Mouse (Mus musculus): ENCODE measurements at regions not wholly inside any gene's neighbourhood (a gene's known extent, or its start where the extent isn't known, plus 50 kb on each side); places are given as distances from the start of the nearest gene placed in this dataset.

DNA sequence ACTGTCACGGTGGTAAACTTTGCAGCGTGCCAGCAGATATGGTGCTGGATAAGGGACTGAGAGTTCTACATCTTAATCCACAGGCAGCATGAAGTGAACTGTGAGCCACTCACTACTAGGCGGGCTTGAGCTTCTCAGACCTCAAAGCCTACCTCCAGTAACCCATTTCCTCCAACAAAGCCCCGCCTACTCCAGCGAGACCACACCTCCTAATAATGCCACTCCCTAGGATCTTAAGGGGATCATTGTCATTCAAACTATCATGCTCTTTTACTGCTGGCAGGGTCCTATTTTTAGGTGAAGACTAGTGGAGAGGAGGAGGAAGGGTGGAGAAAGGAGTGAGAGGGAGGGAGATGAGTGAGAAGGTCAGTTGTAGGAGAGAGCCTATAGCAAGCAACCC lies 122.0 kb downstream of the Mycn start:
- DNase-seq (ENCODE audit: low spot score in 2 of 2): no peak

DNA sequence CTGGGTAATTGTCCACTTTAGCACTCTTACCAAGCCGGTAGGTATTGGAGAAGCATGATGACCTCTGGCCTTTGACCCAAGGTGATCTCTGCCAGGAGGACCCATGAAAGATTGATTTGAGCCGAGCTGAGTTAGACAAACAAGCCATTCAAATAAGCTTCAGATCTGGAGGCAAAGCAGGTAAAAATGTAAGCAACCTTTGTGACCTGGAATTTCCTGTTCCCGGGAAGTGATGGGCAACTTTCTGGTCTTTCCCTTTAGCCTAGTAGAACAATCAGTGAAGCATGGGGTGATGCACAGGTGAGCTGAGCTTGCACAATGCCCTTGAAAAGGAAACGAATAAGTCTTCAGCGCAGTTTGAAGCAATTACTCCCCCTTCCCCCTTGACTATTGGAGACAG lies 127.0 kb downstream of the Mycn start:
- DNase-seq (ENCODE audit: low spot score in 2 of 2): no peak

DNA sequence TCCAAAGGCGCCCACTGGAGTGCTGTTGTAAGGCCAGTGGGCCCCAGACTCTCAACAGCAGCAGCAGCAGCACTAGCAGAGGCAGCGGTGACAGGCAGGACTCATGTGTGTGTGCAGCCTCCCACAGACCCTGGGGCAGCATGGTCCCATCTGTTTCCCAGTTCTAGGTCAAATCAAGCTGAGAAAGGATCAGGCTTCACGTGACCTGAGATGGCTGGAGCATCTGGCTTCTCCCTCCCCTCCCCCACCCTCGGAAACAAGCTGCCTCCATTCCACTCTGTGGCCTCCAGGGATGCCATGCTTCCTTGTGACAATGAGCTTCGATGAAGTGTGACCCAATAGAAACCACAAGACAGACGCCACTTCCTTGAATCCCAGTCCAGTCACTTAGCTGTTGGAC lies 128.8 kb downstream of the Mycn start:
- no peak for DNase-seq (ENCODE audit: low spot score in 2 of 2)

DNA sequence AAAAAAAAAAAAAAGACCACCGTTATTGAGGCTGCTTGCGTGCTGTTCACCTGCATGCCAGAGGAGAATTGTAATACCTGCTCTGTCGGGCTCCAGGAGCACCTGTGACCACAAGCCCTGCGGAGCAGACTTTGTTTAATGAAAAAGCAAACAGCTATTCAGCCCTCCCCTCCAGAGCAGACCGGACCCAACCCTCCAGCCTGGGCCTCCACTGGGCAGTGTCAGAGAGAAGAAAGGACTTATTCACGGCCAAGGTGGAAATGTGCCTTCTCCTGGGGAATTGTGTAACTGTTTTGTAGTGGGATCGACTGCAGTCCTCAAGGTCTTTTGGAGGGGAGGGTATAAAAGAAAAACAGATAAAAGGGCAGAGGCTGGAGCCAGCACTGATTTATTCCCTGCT lies 130.8 kb downstream of the Mycn start:
- DNase-seq (ENCODE audit: low spot score in 2 of 2): no peak

DNA sequence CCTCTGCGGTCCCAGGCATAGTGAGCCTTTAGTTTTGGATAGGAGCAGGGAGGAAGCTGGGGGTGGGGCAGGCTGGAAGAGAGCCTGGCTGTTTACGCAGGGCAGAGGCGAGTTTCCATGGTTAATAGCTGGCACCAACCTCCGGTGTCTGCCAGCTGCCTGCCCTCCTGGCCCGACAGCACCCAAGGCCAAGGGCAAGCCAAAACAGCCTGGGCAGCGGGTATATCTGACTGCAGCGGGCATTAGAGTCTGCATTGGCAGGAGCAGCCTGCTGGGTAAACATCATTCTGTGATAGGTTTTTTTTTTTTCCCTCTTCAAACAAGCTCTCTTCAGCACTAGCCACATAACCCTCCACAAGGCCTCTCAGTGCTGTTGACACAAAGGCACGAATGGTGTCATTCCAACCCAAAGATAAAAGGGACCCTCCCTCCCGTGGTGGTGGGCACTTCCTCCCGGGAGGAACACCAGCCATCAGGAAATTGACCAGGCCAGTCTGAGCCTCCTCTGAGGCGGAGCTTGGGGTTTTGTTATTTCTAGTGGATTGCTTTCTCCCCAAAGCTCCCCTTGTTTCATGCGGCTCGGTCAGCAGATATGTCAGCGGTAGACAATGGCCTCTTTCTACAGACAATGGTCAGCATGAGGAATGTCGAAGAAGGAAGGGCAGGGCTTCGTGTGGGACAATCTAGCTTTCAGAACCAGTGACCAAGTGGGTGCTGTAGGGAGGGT lies 131.4 kb downstream of the Mycn start:
- DNase-seq (ENCODE audit: low spot score in 2 of 2): peak; percentile 23 to 48

DNA sequence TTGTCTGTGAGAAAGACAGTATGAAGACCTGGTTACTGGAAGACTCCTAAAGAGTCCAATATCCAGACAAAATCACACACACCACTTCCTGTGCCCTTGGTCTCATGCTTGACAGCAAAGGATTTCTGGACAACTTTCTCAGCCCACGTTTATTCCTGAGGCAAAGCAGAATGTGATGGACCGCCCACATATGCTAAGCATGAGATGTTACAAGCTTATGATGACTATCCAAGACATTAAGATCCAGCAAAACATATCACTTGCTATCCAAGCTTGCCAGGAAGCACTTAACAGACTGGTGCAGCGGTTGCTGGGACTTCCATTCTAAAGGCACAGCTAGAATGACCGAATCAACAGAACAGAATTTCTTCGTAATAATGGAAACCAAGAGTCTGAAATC lies 133.6 kb downstream of the Mycn start:
- DNase-seq (ENCODE audit: low spot score in 2 of 2): peak in 1 of 2 experiments; percentile 37

DNA sequence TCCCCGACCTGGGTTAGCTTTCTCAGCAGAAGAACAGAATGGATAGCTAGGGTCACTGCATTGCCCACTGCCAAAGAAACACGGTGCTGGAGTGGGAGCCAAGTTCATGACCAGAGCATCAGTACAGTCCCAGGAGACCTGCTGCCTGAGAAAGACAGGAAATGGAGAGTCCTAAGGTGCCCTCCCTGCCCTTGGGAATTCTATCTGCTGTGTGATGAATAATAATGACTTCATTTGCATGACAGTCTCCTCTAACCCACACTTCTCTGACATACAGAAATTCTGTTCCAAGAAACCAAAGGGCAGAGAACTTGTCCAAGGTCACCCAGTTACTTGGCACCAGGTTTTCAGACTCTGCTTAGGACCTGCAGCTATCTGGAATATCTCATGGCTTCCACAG lies 138.1 kb downstream of the Mycn start:
- no peak for DNase-seq (ENCODE audit: low spot score in 2 of 2)

DNA sequence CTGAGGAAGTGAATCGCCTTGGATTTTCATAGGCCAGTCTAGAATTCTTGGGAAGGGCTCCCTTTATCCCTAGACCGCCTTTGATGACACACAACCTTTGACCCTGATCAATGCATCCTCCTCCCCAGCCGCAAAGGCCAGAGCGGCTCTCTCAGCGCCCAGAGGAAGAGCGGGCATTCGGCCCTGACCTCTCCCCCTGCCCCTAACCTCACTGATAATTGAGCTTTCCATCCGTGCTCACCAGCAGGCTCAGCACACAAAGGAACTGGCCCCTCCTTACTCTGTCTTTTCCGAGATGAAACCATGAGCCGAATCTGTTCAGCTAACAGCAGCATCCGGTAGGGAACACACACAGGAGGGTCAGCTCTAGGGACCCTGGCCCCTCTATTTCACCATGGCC lies 139.3 kb downstream of the Mycn start:
- DNase-seq (ENCODE audit: low spot score in 2 of 2): no peak

DNA sequence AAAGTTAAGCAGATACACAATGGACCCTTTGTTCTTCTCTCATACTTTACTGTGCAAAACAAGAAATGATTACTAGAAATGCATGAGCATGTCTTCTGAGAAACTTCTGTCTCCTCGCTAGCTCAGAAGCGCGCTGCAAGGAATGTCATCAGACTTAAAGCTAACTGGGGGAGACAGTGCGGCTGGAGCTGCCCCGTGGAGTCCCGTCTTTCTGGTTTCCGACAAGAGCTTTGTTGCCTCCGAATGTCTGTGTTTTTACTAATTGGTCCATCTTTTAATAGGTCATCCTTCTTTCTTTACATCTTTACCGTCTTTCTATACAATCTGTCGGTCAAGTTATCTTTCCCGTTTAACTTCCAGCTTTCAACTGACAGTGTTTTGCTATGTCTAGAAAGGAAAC lies 140.0 kb downstream of the Mycn start:
- DNase-seq (ENCODE audit: low spot score in 2 of 2): no peak

DNA sequence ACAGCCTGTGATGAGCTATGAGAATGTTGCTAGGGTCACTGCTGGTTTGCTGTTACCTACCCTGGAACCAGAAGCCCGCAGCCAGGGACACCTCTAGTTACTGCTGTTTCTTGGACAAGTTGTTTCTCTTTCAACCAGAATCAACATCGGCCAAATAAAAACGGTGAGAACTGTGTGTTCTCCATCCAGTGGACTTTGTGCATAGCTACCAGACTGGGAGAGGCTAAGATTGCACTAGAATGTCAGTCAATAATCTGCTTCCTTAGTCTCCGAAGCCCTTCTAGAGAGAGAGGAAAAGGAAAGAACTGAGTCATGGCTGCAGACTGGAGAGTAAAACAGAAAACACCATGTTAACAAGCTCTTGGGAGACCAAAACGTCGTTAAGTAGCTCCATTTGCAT lies 141.6 kb downstream of the Mycn start:
- no peak for DNase-seq (ENCODE audit: low spot score in 2 of 2)

DNA sequence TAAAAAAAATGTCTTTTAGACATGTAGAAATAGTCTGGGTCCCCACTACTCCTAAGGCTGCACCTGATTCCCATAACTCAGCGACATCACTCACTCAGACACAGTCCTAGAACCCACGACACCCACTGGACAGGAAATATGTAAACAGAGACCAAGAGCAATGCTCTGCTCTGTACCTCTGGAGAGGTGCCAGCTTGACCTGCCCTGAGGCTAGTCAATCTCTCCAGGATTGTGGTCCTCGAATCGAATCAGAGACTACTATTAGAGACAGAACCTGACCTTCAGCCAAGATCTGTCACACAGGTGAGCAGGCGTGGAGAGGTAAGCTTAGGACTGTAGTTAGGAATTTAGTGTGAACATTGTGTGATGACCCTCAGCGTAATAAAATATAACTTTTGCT lies 152.7 kb downstream of the Mycn start:
- no peak for DNase-seq (ENCODE audit: low spot score in 2 of 2)

DNA sequence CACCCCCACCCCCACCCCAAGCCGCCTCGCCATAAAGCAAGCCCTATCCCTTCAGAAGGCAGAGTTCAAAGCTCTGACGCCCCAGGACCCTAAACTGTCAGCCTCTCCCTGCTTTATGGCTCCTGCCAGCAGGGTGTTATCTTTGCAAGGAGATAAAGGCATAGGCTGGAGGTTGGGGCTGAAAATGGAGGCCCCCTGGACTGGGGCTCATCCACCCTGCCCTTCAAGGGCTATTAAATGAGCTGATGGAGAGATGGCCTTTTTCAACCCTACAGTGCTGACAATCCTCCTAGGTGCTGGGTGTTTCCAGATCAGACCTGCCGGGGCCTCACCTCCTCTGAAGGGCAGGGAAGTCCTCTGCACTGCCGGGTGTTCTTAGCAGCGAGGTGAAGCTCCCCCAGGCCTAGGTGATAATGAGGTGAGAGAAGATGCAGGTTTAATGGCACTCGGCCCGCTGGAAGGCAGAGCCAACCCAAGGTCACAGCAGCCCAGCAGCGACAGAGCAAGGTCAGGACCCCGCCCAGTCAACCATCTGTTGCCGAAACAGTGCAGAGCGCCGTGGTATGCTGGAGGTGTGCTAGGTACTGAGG lies 153.4 kb downstream of the Mycn start:
- no peak for DNase-seq (ENCODE audit: low spot score in 2 of 2)

DNA sequence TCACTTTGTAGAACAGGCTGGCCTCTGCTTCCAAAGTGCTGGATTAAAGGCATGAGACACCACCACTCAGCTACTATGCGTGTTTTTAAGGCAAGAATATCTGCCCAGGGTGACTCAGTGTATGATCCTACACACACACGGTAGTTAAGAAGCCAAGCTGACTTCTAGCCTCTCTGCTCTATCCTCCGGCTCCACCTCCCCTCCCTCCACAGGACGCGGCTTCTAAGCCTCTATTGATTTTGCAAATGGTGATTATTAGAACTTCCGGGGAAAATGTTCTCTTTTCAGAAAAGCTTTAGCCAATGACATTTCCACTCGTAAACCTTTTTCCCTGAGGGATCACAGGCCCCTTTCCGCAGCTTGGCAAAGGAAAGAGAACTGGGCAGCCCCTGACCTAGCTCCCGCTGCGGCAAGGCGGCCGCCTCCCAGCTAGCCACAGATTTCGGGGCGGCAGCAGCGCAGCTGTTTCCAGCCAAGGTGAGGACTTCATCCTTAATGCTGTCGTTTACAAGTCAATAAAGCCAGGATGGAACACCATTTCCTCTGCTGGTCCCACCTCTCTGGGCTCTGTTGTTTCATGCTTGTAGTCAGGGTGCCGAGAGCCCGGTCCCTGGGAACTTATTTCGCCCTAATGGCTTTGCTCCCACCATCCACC lies 154.0 kb downstream of the Mycn start:
- DNase-seq (ENCODE audit: low spot score in 2 of 2): no peak

DNA sequence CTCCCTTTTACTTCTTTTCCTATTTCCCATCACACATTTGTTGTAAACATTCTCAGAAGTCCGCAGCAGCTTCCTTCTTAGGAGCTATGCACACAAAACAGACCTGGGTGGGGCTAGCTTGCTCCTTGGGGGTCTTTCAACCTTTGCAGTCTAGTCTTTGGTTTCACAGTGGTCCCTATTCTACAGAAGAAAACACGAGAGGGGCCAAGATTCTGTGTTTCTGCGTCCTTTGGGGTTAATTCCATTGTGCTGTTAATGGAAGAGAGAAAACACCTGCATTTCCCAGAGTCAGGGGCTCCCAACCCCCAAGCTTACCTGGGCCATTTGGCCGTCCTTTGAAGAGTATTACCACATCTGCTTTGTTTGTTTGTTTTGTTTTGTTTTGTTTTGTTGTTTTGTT lies 154.6 kb downstream of the Mycn start:
- no peak for DNase-seq (ENCODE audit: low spot score in 2 of 2)

DNA sequence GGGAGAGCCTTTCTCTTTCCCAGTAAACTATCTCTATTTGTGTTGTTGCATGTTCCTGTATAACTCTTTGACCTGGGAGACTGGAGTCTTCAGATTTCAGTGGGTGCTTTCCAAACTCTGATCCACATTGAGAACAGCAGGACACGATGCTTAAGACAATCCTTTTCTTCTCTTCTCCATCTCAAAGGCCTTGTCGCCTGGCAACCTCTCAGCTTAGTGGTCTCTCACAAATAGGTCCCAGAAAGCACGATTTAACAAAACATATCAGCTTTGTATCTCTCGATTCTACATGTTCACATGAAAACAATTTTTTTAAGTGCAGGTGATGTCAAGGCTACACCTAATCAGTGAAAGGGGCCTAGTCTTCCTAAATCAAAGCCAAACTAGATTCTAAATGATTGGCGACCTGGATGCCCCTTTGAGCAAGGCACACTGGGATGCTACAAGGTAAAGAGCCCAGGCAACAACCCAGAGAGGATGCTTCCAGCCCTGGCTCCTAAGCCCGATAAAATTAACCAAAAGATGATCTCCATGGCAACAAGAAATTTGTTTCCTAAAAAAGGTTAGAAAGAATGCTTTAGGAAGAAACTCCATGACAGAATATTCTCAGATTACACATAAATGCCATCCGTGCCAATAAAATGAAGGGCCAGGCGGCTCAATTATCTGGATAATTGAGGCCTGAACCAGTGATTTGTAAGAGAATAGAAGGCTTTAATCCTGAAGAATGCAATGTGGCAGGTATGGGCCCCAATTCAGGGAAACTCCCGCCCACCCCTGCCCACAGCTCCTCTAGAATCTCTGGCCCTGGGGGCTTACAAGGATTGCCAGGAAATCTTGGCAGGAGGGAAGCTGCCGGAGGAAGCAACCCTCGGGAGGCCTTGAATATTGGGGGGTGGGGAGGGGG lies 157.8 kb downstream of the Mycn start:
- DNase-seq (ENCODE audit: low spot score in 2 of 2): peak in 1 of 2 experiments; percentile 16

DNA sequence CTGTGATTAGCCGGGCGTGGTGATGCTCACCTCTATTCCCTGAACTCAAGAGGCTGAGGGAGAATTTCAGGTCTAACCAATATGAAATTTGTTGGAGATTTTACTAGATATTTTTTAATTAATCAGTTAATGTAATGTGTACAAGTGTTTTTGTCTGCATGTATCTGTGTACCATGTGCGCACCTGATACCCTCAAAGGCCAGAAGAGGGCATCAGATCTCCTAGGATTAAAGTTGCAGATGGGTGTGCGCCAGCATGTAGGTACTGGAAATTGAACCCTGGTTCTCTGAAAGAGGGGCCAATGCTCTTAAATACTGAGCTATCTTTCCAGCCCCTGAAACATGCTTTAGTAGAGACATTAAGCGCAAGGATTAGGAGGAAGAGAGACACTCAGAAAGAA lies 160.2 kb downstream of the Mycn start:
- DNase-seq (ENCODE audit: low spot score in 2 of 2): no peak

DNA sequence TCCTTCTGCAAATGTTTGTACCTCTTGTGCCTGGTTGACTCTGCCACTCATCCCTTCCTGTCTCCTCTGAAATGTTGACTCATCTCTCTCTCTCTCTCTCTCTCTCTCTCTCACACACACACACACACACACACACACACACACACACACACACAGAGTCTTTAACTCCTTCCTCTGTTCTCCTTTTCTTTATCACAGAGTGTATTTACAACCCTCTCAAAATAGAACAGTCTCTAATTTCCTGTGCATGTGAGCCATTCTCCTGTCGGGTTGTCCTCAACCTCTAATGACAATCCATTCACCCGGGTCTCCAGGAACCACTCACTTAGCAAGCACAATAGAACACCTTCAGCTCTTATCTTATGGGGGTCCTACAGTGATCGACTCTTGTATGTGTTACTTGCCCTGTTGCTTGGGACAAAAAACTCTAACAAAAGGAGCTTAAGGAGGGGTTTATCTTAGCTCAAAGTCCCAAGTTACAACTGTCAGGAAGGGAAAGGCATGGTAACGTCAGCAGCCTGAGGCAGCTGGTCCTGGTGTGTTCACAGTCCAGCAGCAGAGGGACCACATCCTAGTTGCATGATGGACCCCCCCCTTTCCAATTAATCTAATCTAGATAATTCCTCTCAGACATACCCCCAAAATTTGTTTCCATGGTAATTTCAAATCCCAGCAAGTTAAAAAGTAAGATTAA lies 163.0 kb downstream of the Mycn start:
- no peak for DNase-seq (ENCODE audit: low spot score in 2 of 2)

DNA sequence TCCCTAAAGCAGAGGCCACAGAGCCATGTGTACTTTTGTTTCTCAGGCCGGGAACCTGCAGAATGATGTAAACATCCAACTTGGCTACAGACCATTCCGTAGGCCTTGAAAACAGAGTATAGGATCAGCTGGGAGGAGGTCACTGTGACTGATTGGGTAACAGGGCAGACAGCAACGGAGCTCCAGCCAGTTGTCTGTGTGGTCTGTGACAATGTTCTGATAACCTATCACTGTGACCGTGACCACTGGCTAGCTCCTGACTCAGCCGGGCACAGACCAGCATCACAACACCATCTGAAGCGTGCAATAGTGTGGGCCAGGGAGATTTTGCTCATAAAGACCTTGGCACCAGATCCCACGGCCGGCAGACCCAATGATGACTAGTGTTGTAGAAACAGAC lies 164.3 kb downstream of the Mycn start:
- no peak for DNase-seq (ENCODE audit: low spot score in 2 of 2)

DNA sequence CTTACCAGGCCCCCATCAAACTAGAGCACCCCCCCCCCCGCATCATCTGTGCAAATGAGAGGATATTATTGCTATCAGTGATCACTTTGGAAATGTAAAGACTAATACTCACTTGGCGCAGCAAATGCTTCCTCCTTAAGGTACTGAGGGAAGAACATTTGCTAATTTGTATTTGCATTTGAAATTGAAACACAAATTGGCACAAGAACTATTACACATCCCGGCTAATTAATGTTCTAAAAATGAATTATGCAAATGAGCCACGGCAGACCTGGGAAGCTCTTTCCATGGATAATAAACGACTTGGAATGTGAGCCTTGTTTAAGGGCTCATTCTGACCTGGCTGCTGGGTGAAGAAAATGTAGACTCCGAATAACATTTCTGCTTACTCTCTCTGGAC lies 164.9 kb downstream of the Mycn start:
- DNase-seq (ENCODE audit: low spot score in 2 of 2): no peak

DNA sequence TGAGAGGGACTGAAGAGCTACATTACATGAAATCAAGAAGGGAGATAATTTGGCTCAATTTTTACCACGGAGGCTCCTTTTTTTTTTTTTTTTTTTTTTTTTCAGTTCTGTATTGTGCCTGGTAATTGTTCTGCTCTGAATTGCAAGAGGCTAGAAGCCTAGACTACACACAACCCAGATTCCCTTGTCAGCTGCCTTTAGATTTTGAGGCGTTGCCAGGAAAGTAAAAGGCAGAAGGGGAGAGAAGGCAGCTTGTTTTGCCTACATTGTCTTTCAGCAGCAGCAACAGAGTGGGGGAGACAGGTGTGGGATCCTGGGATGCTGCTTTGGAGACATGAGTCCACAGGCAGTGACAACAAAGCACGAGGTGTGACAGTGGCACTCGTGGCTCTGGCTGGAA lies 170.7 kb downstream of the Mycn start:
- DNase-seq (ENCODE audit: low spot score in 2 of 2): no peak

DNA sequence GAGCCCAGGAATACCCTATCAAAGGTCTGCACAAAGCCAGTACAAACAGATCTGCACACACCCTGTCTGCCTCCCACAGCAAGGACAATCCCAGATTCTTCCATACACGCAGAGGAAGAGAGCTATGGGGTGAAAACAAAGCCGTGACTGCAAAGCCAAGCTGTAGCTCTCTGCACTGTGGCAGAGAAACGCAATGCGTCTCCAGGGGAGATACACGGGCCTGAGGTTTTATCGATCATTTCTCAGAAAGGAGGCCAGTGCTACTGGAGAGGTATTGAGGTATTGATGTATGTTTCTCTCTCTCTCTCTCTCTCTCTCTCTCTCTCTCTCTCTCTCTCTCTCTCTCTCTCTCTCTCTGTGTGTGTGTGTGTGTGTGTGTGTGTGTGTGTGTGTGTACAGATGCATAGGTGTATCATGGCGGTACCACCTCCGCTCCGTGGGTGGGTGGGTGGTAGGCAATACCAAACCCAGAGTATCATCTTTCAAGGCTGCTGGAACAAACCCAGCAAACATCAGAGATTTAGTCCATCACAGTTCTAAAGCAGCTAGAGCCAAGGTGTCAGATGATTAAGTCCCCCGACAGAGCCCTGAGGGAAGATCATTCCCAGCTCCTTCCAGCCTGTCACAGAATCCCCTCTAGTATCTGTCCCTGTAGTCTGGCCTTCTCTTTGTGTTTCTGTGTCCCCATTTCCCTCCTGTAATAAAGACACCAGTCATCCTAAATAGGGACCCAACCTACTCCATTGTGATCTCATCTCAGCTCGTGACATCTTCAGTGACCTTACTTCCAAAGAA lies 175.0 kb downstream of the Mycn start:
- no peak for DNase-seq (ENCODE audit: low spot score in 2 of 2)

All from left cerebral cortex, adult 9 months (tissue).